Mouse (Mus musculus) left cerebral cortex, postnatal 14 days (tissue): ENCODE measurements around the gene Pde4a. TPM values are rescaled to one million over a fixed set of nuclear protein-coding genes. Genes with fewer than 3 reads are reported as not detected.
A peak's percentile ranks its signal among the peaks of the same experiment; 100 is the strongest.

Experiments
- DNase-seq, 2 experiments: peaks; one replicate each; pipeline ENCODE4 v3.0.0; 2021 to 2022; ENCODE audit warnings: low spot score in 2 of 2, mixed read lengths in 1 of 2
- intact Hi-C: fragments of 180-260 bp; cut with DNase I; formaldehyde crosslinking; loops from one replicate; pipeline ENCODE4 v1.15.1; 2025
- total RNA-seq, 2 experiments: library from RNA; stranded (reverse); gene quantifications; 2 replicates each; pipeline ENCODE4 v1.2.3; 2021

Gene Pde4a
- total RNA-seq, 2 experiments from 2014 or later: 76.2 to 79.6 TPM

DNA sequence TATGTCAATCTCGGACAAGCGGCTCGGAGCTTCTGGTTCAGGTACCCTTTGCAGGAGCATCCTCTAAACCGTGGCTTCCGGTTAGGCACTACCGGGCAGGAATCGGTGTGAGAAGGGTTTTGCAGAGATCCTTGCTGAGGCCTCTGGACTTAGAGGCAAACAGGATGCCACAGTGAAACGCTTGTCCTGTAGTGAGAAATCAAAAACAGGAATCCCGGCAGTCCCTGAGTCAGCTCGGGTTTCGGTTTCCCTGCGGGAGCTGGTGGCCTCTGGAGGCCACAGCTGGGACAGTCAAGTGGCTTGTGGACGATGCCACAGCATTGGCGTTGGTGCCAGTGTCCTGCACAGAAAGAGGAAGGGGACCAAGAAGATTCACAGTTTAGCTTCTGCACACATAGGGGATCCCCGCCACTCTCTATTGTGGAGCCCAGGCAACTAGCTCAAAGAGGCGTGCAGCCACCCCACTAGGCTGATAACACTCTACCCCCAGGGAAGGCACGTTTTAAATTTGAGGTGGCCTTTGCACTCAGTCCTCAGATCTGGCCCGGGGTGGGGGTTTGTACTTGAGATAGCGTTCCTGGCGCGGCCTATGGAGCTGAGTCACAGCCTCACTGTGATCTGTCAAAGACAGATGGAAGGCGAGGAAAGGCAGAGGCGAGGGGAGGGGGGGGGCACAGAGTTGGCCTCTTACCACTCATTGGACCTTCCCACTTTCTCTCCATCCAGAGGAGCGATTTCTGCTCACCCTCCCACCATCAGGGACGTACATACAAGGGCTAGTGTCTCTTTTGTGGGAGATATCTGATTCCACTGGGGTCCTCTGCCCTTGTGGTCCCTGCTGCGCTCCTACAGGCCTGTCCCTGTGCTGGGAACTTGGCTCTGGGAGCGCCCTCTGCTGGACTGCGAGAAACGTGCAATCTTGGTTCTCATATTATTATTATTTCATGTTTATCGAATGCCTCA is 2.9 kb downstream of the Pde4a start:
- intact Hi-C loops: no loop called here
- peak; percentile 53 to 72 for DNase-seq

DNA sequence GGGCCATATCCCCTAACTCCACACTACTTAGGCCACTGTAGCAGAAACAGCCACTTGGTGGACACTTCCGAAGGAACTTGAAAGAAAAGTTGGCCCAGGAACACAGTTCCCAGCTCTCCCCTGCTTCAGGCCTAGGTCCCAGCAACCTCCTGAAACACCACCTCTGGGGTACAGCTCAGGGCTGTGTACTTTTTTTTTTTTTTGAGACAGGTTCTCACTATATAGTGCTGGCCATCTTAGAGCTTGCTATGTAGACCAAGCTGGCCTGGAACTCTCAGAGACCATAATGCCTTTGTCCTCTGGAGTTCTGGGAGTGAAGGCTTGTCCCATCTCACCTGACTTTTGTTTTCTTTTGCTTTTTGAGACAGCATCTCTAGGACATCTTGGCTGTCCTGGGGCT is 3.6 kb downstream of the Pde4a start:
- no peak for DNase-seq
- intact Hi-C loops: no loop called here

DNA sequence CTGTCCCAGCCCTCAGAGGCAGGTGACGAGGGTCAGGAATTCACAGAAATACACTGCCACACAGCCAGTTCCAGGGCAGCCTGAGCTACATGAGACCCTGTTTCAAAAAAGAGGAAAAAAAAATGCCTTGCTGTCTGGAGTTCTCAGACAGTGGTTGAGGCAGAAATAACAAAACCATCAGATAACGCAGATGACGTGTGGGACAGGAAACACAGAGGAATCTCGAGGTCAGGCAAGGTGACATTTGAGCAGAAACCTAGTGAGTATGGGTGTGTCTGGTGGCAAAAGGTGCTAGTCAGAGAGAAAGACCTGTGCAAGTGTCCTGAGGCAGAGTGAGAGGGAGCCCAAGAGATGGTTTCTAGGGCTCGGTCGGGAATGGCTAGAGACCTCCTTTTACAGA is 6.8 kb downstream of the Pde4a start:
- intact Hi-C loops: no loop called here
- DNase-seq: no peak

GRCm38 (mm10) chr9:21180402-21180801 is 14.9 kb downstream of the Pde4a start:
- intact Hi-C loops: no loop called here
- DNase-seq: no peak

GRCm38 (mm10) chr9:21180841-21181240 is 15.3 kb downstream of the Pde4a start:
- intact Hi-C loops: no loop called here
- DNase-seq: no peak

- no peak for DNase-seq
- intact Hi-C loops: no loop called here
These were observed 16.1 kb downstream of the Pde4a start for GRCm38 (mm10) chr9:21181421-21182220.

- intact Hi-C loops: no loop called here
These were observed 17.9 kb downstream of the Pde4a start for GRCm38 (mm10) chr9:21183421-21183820.

GRCm38 (mm10) chr9:21183905-21184413 is 18.4 kb downstream of the Pde4a start:
- intact Hi-C loops: no loop called here

More at GRCm38 (mm10) chr9:21183421-21183820, 17.9 kb downstream of the Pde4a start:
- no peak for DNase-seq

GRCm38 (mm10) chr9:21184733-21185132 is 19.2 kb downstream of the Pde4a start:
- intact Hi-C loops: no loop called here

More at GRCm38 (mm10) chr9:21183905-21184413, 18.4 kb downstream of the Pde4a start:
- no peak for DNase-seq

GRCm38 (mm10) chr9:21185436-21185835 is 19.9 kb downstream of the Pde4a start:
- intact Hi-C loops: no loop called here
- no peak for DNase-seq

More at GRCm38 (mm10) chr9:21184733-21185132, 19.2 kb downstream of the Pde4a start:
- no peak for DNase-seq

DNA sequence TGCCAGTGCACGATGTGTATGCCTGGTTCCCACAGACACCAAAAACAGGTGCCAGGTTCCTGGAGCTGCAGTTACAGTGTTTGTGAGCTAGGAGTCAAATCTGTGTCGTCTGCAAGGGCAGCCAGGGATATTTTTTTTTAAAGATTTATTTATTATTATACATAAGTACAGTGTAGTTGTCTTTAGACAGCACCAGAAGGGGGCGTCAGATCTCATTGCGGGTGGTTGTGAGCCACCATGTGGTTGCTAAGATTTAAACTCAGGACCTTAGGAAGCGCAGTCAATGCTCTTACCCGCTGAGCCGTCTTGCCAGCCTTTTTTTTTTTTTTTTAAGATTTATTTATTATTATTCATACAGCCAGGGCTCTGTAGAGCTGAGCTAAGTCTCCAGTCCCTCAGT is 24.4 kb downstream of the Pde4a start:
- peak in 1 of 2 experiments; percentile 48 for DNase-seq
- intact Hi-C loops: no loop called here

GRCm38 (mm10) chr9:21190670-21191069 is 25.2 kb downstream of the Pde4a start:
- intact Hi-C loops: no loop called here
- no peak for DNase-seq

DNA sequence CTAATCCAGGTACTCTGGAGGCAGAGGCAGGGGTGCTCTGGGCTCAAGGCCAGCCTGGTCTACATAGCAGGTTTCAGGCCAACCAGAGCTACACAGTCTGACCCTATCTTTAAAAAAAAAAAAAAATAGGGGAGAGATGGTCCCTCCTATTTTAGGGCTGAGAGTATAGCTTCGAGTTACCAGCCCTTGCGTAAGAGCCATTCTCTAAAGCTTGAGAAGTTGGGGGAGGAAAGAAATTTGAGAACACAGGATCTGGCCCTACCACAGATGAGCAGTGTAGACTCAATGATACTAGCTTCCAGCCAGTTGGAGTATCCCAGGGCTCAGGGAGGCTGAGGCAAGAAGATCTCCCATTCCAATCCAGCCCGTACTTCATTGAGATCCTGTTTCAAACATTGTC is 28.3 kb downstream of the Pde4a start:
- DNase-seq: no peak
- intact Hi-C loops: no loop called here

- intact Hi-C loops: loop anchor here (5.0 kb wide), 1 partner anchor 33 kb away; no protein-coding TSS in a partner anchor
- DNase-seq: no peak
These were observed 29.4 kb downstream of the Pde4a start for GRCm38 (mm10) chr9:21194787-21195493.

- peak; percentile 56 to 75 for DNase-seq
- intact Hi-C loops: loop anchor here (5.0 kb wide), 1 partner anchor 34 kb away; no protein-coding TSS in a partner anchor
These were observed 30.4 kb downstream of the Pde4a start for GRCm38 (mm10) chr9:21195736-21196505.

DNA sequence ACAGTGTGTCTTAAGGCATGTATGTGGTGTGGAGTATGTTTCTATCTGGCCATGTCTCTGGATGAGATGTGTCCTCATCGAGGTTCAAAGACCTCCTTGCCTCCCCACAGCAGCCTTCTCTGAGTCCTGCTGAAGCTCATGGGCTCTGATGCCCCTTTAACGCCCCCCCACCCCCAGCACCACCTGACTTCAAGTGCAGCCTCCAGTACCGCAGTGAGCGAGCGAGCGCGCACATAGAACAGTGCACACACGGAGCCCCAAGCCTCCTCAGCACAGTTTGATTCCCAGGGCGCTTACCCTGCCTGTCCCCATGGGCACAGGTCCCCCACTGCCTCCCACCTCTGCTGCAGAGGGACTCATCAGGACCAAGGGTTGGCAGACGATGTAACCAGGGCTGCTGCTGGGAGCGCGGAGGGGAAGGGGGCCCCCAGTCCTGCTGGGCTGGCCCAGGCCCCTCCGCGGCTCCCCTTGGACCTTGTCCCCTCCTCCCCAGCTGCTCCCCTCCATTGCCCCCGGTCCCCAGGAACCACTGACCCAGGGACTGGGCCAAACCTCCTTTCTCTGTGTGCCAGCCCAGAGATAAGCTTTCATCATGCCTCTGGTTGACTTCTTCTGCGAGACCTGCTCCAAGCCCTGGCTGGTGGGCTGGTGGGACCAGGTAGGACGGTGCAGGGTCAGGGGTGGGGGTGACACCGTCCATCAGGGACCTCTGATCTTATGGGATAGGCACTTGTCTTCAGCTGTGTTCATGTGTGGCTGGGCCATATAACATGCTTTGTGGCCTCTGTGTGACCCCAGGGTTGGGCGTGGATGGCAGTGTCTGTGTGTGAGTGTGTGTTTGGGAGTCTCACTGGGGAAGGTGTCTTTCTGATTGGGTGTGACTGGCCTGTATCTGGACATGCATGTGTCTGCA is 31.3 kb downstream of the Pde4a start:
- peak; percentile 74 to 78 for DNase-seq
- intact Hi-C loops: loop anchor here (5.0 kb wide), 1 partner anchor 34 kb away; no protein-coding TSS in a partner anchor

DNA sequence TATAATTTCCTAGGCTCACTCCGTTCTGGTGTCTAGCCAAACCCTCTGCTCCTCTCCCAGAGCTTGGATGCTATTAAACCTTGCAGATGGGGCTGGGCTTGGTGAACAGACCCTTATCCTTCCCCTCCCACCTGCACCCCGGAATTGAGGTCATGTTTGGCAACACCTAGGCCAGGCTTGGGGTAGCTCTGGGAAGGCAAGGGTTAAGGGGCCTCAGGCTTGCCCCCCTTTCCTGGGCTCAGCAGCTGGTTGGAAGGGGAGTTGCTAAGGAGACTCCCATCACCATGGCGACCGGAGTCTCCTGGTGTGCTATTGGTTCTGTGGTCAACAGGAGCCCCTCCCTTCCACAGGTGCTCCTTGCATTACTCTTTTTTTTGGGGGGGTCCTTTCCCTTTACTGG is 32.5 kb downstream of the Pde4a start:
- intact Hi-C loops: loop anchor here (5.0 kb wide), 1 partner anchor 36 kb away; no protein-coding TSS in a partner anchor
- peak; percentile 80 to 92 for DNase-seq
